Mouse (Mus musculus) c-Kit-positive CD71-positive TER-119-positive erythroid progenitor cells, embryonic 14.5 days (primary cell): Measurements from ENCODE around the gene Cmtm8.
A peak's percentile ranks its signal among the peaks of the same experiment; 100 is the strongest.

ENCODE experiments used
- DNase-seq: peaks from one replicate; pipeline ENCODE4 v3.0.0-alpha.2; 2013; ENCODE audit warnings: low spot score

Cmtm8 gene

DNA sequence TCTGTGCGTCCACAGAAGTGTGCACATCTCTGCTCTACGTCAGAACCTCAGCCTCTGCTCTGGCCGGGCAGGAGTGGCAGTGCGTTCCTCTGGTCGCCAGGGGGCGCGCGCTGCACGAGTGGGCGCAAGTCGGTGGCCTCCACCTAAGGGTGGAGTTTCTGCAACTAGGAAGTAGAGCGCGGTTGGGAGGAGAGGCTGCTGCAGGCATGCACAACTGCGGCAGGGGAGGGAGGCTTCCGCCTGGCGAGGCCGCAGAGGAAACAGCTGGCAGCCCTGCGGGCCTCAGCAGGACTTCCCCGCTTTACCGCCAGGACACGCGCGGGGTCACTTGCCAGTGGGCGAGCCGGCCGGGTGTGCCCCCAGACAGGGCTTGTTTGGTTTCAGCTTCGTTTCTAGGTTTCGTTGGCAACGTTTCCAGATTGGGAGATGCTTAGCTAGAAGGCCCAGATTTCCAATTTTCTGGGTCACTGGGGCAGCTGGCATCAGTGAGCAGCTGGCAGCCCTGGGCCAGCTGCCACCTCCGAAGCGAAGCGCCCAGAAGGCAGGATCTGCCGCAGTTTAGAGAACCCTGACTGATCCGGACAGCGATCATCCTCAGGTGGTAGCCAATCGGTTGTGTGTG lies 91.0 kb downstream of the Cmtm8 start:
- peak; percentile 79 for DNase-seq

DNA sequence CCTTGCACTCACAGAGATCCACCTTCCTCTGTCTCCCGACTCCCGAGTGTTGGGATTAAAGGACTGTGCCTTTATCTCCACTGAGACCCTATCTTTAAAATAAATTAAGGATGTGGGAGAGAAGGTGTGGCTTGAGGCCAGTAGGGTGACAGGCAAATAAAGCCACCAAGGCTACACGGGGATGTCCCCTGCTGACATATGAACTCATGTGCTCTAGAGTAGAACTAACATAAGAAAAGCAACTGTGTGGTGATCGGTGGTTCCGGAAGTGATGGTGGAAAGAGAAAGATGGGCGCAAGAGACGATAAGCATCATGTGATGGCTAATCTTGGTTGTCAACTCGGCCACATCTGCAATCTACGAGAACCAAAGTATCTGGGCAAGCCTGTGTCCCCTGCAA lies 91.6 kb downstream of the Cmtm8 start:
- no peak for DNase-seq

DNA sequence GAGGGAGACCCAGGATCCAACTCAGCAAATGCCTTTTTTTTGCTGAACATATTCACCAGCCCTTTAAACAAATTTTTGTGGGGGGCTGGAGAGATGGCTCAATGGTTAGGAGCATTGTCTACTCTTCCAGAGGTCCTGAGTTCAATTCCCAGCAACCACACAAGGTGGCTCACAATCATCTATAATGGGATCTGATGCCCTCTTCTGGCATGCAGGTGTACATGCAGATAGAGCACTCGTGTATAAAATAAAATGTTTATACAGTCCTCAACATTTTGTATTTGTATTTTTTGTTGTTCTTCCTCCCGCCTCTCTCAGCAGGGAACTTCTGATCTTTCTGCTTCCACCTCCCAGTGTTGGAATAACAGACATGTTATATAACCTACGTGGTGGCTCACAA lies 92.4 kb downstream of the Cmtm8 start:
- DNase-seq: no peak

DNA sequence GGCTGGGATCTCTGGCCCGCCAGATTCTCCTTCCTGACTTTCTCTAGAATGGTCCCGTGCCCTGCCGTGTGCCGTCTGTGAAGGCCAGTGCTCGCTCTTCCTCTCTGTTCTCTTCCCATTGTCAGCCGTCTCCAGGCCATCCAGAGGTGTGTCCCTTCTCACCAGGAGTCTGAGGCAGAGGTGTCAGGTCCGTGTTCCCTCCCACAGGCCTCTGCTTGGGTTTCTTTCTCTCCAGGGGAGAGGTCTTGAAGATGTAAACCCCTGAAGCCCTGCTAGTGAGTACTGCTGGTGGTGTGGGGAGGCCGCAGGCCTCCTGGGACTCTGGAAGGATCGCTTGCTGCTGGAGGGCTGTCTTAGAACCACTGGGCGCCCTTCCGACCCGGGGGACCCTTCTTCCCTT lies 96.5 kb downstream of the Cmtm8 start:
- DNase-seq: no peak

DNA sequence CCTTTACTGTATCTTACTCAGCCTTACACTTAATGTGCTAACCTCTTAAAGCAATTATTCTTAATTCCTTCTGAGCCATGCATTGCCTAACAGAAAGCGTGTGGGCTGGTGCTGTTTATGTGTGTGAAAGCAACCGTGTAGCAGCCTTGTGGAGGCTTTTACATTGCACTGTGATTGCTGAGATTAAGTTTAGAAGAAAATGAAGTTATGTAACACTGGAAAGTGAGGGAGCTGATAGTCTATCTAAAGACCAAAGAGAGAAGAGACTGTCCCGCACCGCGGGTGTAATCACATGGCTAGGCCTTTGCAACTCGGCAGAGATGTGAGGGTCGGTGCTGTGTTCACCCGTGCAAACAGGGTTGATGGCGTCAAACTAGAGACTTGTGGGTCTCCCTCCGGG lies 96.9 kb downstream of the Cmtm8 start:
- no peak for DNase-seq

DNA sequence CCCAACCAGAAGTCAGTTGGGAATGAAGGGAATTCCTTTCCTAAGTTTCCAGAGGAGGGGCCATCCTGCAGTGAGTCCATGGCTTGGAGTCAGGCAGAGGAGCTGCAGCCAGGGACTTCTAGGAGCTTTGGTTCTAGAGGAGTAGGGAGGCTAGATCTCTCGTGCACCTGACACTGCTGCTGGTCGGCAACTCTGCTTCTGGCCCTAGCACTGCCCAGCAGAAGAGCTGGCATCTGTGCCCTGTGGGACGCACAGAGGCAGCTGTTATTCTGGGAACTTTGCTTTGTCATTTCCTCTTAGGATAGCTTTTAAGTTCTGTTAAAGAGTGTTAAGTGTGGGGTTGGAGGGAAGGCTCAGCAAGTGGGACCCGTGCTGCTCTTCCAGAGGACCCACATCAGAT lies 98.3 kb downstream of the Cmtm8 start:
- no peak for DNase-seq

DNA sequence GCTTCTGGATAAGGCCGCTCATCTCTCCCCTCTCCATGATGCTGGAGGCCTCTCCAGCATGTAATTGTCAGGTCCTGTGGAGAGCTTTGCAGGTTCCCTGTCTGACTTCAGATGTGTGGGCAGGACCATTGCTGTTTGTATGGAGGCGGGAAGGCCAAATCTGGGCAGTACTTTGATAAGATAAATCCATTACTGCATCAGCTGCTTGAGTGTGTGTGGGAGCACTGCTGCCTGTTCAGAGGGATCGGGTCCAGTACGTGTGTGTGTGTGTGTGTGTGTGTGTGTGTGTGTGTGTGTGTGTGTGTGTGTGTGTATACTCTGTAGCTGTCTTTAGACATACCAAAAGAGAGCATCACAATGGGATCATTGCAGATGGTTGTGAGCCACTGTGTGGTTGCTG lies 98.8 kb downstream of the Cmtm8 start:
- no peak for DNase-seq

DNA sequence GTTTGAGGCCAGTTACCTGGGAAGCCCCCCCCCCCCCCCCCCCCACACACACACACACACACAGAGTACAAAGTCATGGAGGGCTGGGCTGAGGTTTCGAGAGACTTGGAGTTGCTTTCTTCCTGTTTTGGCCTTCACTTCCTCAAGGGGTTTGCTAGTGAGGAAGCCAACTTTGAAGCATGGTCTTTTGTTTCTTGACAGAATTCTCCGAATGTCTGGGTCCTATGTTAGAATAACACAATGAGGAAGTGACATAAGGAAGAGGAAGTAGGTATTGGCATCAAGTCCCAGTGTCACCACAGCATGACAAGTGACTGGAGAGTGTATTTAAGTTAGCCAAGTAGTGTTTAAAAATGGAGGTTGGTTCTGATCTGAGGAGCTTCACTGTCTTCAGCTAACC lies 101.2 kb downstream of the Cmtm8 start:
- DNase-seq: no peak

DNA sequence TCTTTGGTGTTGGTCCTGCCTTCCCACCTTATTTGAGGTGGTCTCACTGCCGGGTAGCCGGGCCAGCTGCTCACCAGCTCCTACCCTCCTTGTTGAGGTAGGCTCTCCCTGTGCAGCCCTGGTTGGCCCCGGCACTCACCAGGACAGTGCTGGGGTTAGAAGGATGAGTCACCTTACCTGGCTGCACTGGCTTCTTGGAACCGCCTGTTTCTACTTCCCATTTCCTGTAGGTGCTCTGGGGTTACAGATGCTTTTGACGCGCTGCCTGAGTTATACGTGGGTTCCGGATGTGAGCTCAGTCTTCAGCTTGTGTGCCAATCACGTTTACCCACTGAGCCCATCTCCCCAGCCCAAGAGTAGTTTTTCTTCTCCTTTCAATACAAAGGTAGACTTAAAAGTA lies 103.6 kb downstream of the Cmtm8 start:
- DNase-seq: no peak
